Mouse (Mus musculus): ENCODE measurements around the gene Ttc28. TPM values are rescaled to one million over a fixed set of nuclear protein-coding genes. Genes with fewer than 3 reads are reported as not detected.

The Ttc28 gene
- polyA plus RNA-seq, 1 experiment from 2014 or later = 22.8 TPM

GRCm38 (mm10) chr5:111195488-111196485, 316.2 kb downstream of the Ttc28 start:
- H3K27me3 ChIP-seq = 0 out of 2 replicates have a peak, but pooled peaks cover 6% of the 10 kb centered on the region
- H3K36me3 ChIP-seq (ENCODE audit: poor library complexity, severe bottlenecking) = no peaks in the 10 kb centered on the region
- H3K4me1 ChIP-seq = peaks cover 55% of the 10 kb centered on the region
- H3K4me2 ChIP-seq = no peak overlapping the region
- no peak overlapping the region for H3K4me3 ChIP-seq
- peak; percentile 89 for ATAC-seq
- WGBS = 37% methylated on average over 11 of the region's 11 CpGs
- peak overlapping the region; percentile 85 for H3K27ac ChIP-seq
- H3K9me3 ChIP-seq (replicated peaks) = no peaks in the 10 kb centered on the region
- H3K9ac ChIP-seq = no peak overlapping the region

- 79% methylated on average over 15 of the region's 15 CpGs for WGBS
- ATAC-seq = no peak
- peaks cover 71% of the 10 kb centered on the region for H3K4me1 ChIP-seq
- H3K27ac ChIP-seq = no peak overlapping the region
- H3K9ac ChIP-seq = no peak overlapping the region
- H3K36me3 ChIP-seq (ENCODE audit: poor library complexity, severe bottlenecking) = no peaks in the 10 kb centered on the region
- no peak overlapping the region for H3K4me2 ChIP-seq
- H3K4me3 ChIP-seq = no peak overlapping the region
- H3K9me3 ChIP-seq (replicated peaks) = no peaks in the 10 kb centered on the region
- 0 out of 2 replicates have a peak, but pooled peaks cover 4% of the 10 kb centered on the region for H3K27me3 ChIP-seq
Observed at GRCm38 (mm10) chr5:111197727-111198126, 318.1 kb downstream of the Ttc28 start.

GRCm38 (mm10) chr5:111200167-111200840, 320.7 kb downstream of the Ttc28 start:
- peak overlapping the region; percentile 89 for H3K27ac ChIP-seq
- ATAC-seq = peak; percentile 2; the same call in 1 of the 2 replicates
- peaks cover 87% of the 10 kb centered on the region for H3K4me1 ChIP-seq
- H3K36me3 ChIP-seq (ENCODE audit: poor library complexity, severe bottlenecking) = no peaks in the 10 kb centered on the region
- H3K9me3 ChIP-seq (replicated peaks) = no peaks in the 10 kb centered on the region
- 0 out of 2 replicates have a peak overlapping the region, but pooled peaks have one; percentile 13 for H3K4me2 ChIP-seq
- no peak overlapping the region for H3K4me3 ChIP-seq
- 0 out of 2 replicates have a peak overlapping the region, but pooled peaks have one; percentile 1 for H3K9ac ChIP-seq
- no peaks in the 10 kb centered on the region for H3K27me3 ChIP-seq
- WGBS = 26% methylated on average over 12 of the region's 15 CpGs

GRCm38 (mm10) chr5:111200915-111201610, 321.5 kb downstream of the Ttc28 start:
- WGBS = 20% methylated on average over 16 of the region's 16 CpGs
- no peaks in the 10 kb centered on the region for H3K9me3 ChIP-seq (replicated peaks)

GRCm38 (mm10) chr5:111204221-111204620, 324.6 kb downstream of the Ttc28 start:
- Histone ChIP-seq H3K4me1 (peaks cover 84% of the 10 kb centered on the region), H3K27ac (peak overlapping the region; percentile 7; the same call in 1 of the 2 replicates)
- WGBS = 75% methylated on average over 5 of the region's 5 CpGs

More at GRCm38 (mm10) chr5:111200915-111201610, 321.5 kb downstream of the Ttc28 start:
- peak; percentile 86 for ATAC-seq
- H3K4me3 ChIP-seq = no peak overlapping the region
- H3K4me2 ChIP-seq = 0 out of 2 replicates have a peak overlapping the region, but pooled peaks have one; percentile 13
- no peaks in the 10 kb centered on the region for H3K27me3 ChIP-seq
- H3K27ac ChIP-seq = peak overlapping the region; percentile 89
- H3K9ac ChIP-seq = 0 out of 2 replicates have a peak overlapping the region, but pooled peaks have one; percentile 23
- peaks cover 84% of the 10 kb centered on the region for H3K4me1 ChIP-seq
- H3K36me3 ChIP-seq (ENCODE audit: poor library complexity, severe bottlenecking) = no peaks in the 10 kb centered on the region

GRCm38 (mm10) chr5:111204976-111205586, 325.5 kb downstream of the Ttc28 start:
- H3K9me3 ChIP-seq (replicated peaks) = no peaks in the 10 kb centered on the region
- H3K36me3 ChIP-seq (ENCODE audit: poor library complexity, severe bottlenecking) = no peaks in the 10 kb centered on the region
- H3K27ac ChIP-seq = peak overlapping the region; percentile 37
- no peak overlapping the region for H3K4me3 ChIP-seq
- H3K9ac ChIP-seq = no peak overlapping the region
- H3K4me1 ChIP-seq = peaks cover 76% of the 10 kb centered on the region
- H3K27me3 ChIP-seq = no peaks in the 10 kb centered on the region
- no peak for ATAC-seq
- WGBS = 57% methylated on average over 4 of the region's 4 CpGs
- no peak overlapping the region for H3K4me2 ChIP-seq

More at GRCm38 (mm10) chr5:111204221-111204620, 324.6 kb downstream of the Ttc28 start:
- Histone ChIP-seq H3K27me3 (no peaks in the 10 kb centered on the region), H3K9me3 (replicated peaks) (no peaks in the 10 kb centered on the region), H3K9ac (no peak overlapping the region), H3K4me2 (no peak overlapping the region), H3K36me3 (ENCODE audit: poor library complexity, severe bottlenecking) (no peaks in the 10 kb centered on the region), H3K4me3 (no peak overlapping the region)
- no peak for ATAC-seq

- no peak for ATAC-seq
- H3K36me3 ChIP-seq (ENCODE audit: poor library complexity, severe bottlenecking) = no peaks in the 10 kb centered on the region
- H3K9ac ChIP-seq = 0 out of 2 replicates have a peak overlapping the region, but pooled peaks have one; percentile 9
- H3K9me3 ChIP-seq (replicated peaks) = no peaks in the 10 kb centered on the region
- H3K27ac ChIP-seq = peak overlapping the region; percentile 54; the same call in 1 of the 2 replicates
- no peak overlapping the region for H3K4me2 ChIP-seq
- WGBS = 33% methylated on average over 4 of the region's 4 CpGs
- H3K4me1 ChIP-seq = peaks cover 69% of the 10 kb centered on the region
- no peaks in the 10 kb centered on the region for H3K27me3 ChIP-seq
- H3K4me3 ChIP-seq = no peak overlapping the region
Observed at GRCm38 (mm10) chr5:111205817-111206216, 326.2 kb downstream of the Ttc28 start.

- Histone ChIP-seq H3K4me3 (no peak overlapping the region), H3K27me3 (no peaks in the 10 kb centered on the region), H3K27ac (peak overlapping the region; percentile 57), H3K4me1 (peaks cover 46% of the 10 kb centered on the region), H3K9ac (peak overlapping the region; percentile 39; the same call in 1 of the 2 replicates), H3K4me2 (peak overlapping the region; percentile 17; the same call in 1 of the 2 replicates), H3K9me3 (replicated peaks) (no peaks in the 10 kb centered on the region), H3K36me3 (ENCODE audit: poor library complexity, severe bottlenecking) (no peaks in the 10 kb centered on the region)
- ATAC-seq = peak; percentile 65; the same call in 1 of the 2 replicates
- WGBS = 54% methylated on average over 8 of the region's 8 CpGs
Observed at GRCm38 (mm10) chr5:111207924-111208659, 328.5 kb downstream of the Ttc28 start.

- no peak overlapping the region for H3K27ac ChIP-seq
- ATAC-seq = peak; percentile 69
- peaks cover 42% of the 10 kb centered on the region for H3K4me1 ChIP-seq
- no peaks in the 10 kb centered on the region for H3K36me3 ChIP-seq (ENCODE audit: poor library complexity, severe bottlenecking)
- no peak overlapping the region for H3K4me3 ChIP-seq
- H3K9me3 ChIP-seq (replicated peaks) = no peaks in the 10 kb centered on the region
- no peaks in the 10 kb centered on the region for H3K27me3 ChIP-seq
- no peak overlapping the region for H3K9ac ChIP-seq
- 0 out of 2 replicates have a peak overlapping the region, but pooled peaks have one; percentile 17 for H3K4me2 ChIP-seq
- WGBS = 49% methylated on average over 5 of the region's 5 CpGs
Observed at GRCm38 (mm10) chr5:111208660-111208969, 329.0 kb downstream of the Ttc28 start.

- no peak for ATAC-seq
- Histone ChIP-seq H3K36me3 (ENCODE audit: poor library complexity, severe bottlenecking) (no peaks in the 10 kb centered on the region), H3K4me3 (no peak overlapping the region), H3K27me3 (no peaks in the 10 kb centered on the region), H3K9ac (no peak overlapping the region), H3K27ac (peak overlapping the region; percentile 42; the same call in 1 of the 2 replicates), H3K9me3 (replicated peaks) (no peaks in the 10 kb centered on the region), H3K4me1 (peaks cover 54% of the 10 kb centered on the region), H3K4me2 (no peak overlapping the region)
- WGBS = 49% methylated on average over 8 of the region's 8 CpGs
Observed at GRCm38 (mm10) chr5:111213935-111214450, 334.4 kb downstream of the Ttc28 start.

Measured in forebrain, embryonic 13.5 days (tissue).